Mouse (Mus musculus): Measurements from ENCODE around the gene Dst. TPM values are rescaled to one million over a fixed set of nuclear protein-coding genes. Genes with fewer than 3 reads are reported as not detected.

Gene Dst
- total and polyA plus RNA-seq, 2 experiments from 2014 or later, result 31.7 to 155 TPM

DNA sequence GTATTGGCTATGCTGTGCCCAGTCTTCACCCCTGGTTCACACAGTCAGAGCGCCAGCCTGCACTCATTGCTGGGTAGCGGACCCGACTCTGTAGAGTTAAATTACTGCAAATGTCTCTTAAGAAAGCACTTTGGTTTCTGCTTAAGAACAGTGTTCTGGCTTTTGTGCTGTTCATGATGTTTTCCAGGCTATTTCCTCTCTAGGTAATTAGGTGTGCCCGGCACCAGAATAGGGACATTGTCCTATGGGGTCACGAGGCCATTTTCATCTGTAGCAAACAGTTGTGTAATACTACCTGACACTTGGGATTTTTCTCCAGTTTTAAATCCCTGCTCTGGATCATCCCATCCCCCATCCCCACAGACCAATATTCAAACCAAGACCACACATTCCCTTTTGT, 144.4 kb downstream of the Dst start:
- DNase-seq (ENCODE audit: low spot score) (no peak), ATAC-seq (ENCODE audit: low FRiP score) (no peak)
- Histone ChIP-seq H3K4me2 (ENCODE audit: low read depth, low read length, poor library complexity, severe bottlenecking) (no peak overlapping the region), H3K4me1 (ENCODE audit: insufficient read depth, low read length) (no peaks in the 10 kb centered on the region), H3K27ac (ENCODE audit: low read depth, low read length) (no peak overlapping the region), H3K9me3 (ENCODE audit: low read length) (no peaks in the 10 kb centered on the region), H3K27me3 (ENCODE audit: insufficient read depth, low read length) (no peaks in the 10 kb centered on the region), H3K36me3 (ENCODE audit: insufficient read depth, low read length) (no peaks in the 10 kb centered on the region), H3K4me3 (ENCODE audit: low read depth, low read length) (no peak overlapping the region), H3K9ac (replicated peaks; ENCODE audit: low read length, poor library complexity, severe bottlenecking) (no peak overlapping the region)
- no peak for TF ChIP-seq CTCF (IDR thresholded peaks at IDR 0.05)
- WGBS, result 75% methylated on average over 5 of the region's 5 CpGs

DNA sequence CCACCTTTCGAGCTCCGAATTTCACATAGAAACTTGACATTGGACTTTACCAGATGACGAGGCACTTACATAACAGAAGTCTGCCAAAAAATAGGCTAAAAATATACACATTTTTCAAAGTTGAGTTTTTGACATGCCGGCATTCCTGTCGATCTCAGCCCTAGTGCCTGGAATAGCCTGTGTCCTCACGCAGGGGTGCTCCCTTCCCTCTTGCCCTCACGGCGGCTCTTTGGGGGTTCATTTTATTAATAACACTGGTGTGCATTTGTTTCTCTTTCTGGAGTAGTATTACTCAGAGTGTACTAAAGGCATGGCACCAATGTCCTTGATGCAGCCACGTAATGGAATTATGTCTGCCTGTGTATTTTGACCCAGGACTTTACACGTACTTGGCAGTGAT, 146.9 kb downstream of the Dst start:
- no peak overlapping the region for H3K27ac ChIP-seq (ENCODE audit: low read depth, low read length)
- 92% methylated on average over 10 of the region's 10 CpGs for WGBS
- no peaks in the 10 kb centered on the region for H3K4me1 ChIP-seq (ENCODE audit: insufficient read depth, low read length)
- ATAC-seq (ENCODE audit: low FRiP score) (no peak), DNase-seq (ENCODE audit: low spot score) (no peak)
- no peak for TF ChIP-seq CTCF (IDR thresholded peaks at IDR 0.05)
- no peak overlapping the region for H3K4me2 ChIP-seq (ENCODE audit: low read depth, low read length, poor library complexity, severe bottlenecking)
- no peaks in the 10 kb centered on the region for H3K36me3 ChIP-seq (ENCODE audit: insufficient read depth, low read length)
- H3K9ac ChIP-seq (replicated peaks; ENCODE audit: low read length, poor library complexity, severe bottlenecking), result no peak overlapping the region
- no peaks in the 10 kb centered on the region for H3K27me3 ChIP-seq (ENCODE audit: insufficient read depth, low read length)
- H3K9me3 ChIP-seq (ENCODE audit: low read length), result no peaks in the 10 kb centered on the region
- no peak overlapping the region for H3K4me3 ChIP-seq (ENCODE audit: low read depth, low read length)

DNA sequence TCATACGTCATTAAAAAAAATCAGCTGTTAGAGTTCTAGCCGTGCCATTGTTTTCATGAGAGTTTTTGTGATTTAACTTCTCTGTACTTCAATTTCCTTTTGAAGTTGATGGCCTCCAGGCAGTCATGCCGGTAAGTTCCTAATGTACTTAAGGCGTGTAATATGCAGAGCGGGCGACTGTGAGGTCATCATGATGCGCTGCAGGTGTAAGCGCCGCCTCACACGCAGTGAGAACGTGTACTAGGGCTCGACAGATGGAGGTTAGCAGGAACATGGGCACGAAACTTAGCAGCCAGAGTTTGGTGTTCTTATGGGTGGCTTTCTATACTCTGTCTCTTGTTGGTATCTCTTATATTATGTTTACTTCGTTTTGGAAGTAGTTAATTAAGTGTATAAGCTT, 148.6 kb downstream of the Dst start:
- H3K4me2 ChIP-seq (ENCODE audit: low read depth, low read length, poor library complexity, severe bottlenecking), result no peak overlapping the region
- no peaks in the 10 kb centered on the region for H3K36me3 ChIP-seq (ENCODE audit: insufficient read depth, low read length)
- H3K4me1 ChIP-seq (ENCODE audit: insufficient read depth, low read length), result no peaks in the 10 kb centered on the region; the same call in 1 of the 2 replicates
- ATAC-seq (ENCODE audit: low FRiP score) (no peak), DNase-seq (ENCODE audit: low spot score) (no peak)
- no peaks in the 10 kb centered on the region for H3K9me3 ChIP-seq (ENCODE audit: low read length)
- 93% methylated on average over 14 of the region's 14 CpGs for WGBS
- no peak overlapping the region for H3K4me3 ChIP-seq (ENCODE audit: low read depth, low read length)
- no peaks in the 10 kb centered on the region for H3K27me3 ChIP-seq (ENCODE audit: insufficient read depth, low read length)
- H3K27ac ChIP-seq (ENCODE audit: low read depth, low read length), result no peak overlapping the region
- TF ChIP-seq CTCF (IDR thresholded peaks at IDR 0.05), result no peak
- H3K9ac ChIP-seq (replicated peaks; ENCODE audit: low read length, poor library complexity, severe bottlenecking), result no peak overlapping the region

- H3K27ac ChIP-seq (ENCODE audit: low read depth, low read length), result no peak overlapping the region
- DNase-seq (ENCODE audit: low spot score) (no peak), ATAC-seq (ENCODE audit: low FRiP score) (no peak)
- WGBS, result 66% methylated on average over 12 of the region's 12 CpGs
- no peak for TF ChIP-seq CTCF (IDR thresholded peaks at IDR 0.05)
- H3K4me2 ChIP-seq (ENCODE audit: low read depth, low read length, poor library complexity, severe bottlenecking), result no peak overlapping the region
- H3K9me3 ChIP-seq (ENCODE audit: low read length), result no peaks in the 10 kb centered on the region
- H3K4me3 ChIP-seq (ENCODE audit: low read depth, low read length), result no peak overlapping the region
- H3K27me3 ChIP-seq (ENCODE audit: insufficient read depth, low read length), result no peaks in the 10 kb centered on the region
- H3K9ac ChIP-seq (replicated peaks; ENCODE audit: low read length, poor library complexity, severe bottlenecking), result no peak overlapping the region
- H3K36me3 ChIP-seq (ENCODE audit: insufficient read depth, low read length), result no peaks in the 10 kb centered on the region
- H3K4me1 ChIP-seq (ENCODE audit: insufficient read depth, low read length), result no peaks in the 10 kb centered on the region; the same call in 1 of the 2 replicates
These were observed 151.2 kb downstream of the Dst start for GRCm38 (mm10) chr1:34059231-34059630.

GRCm38 (mm10) chr1:34060446-34060845, 152.4 kb downstream of the Dst start:
- no peak overlapping the region for H3K9ac ChIP-seq (replicated peaks; ENCODE audit: low read length, poor library complexity, severe bottlenecking)
- H3K27ac ChIP-seq (ENCODE audit: low read depth, low read length), result no peak overlapping the region
- no peaks in the 10 kb centered on the region for H3K27me3 ChIP-seq (ENCODE audit: insufficient read depth, low read length)
- WGBS, result 4% methylated on average over 6 of the region's 6 CpGs
- peak overlapping the region; percentile 2; the same call in 1 of the 2 replicates for H3K4me2 ChIP-seq (ENCODE audit: low read depth, low read length, poor library complexity, severe bottlenecking)
- ATAC-seq (ENCODE audit: low FRiP score) (no peak), DNase-seq (ENCODE audit: low spot score) (peak; percentile 45)
- no peaks in the 10 kb centered on the region; the same call in 1 of the 2 replicates for H3K4me1 ChIP-seq (ENCODE audit: insufficient read depth, low read length)
- TF ChIP-seq CTCF (IDR thresholded peaks at IDR 0.05), result no peak
- H3K9me3 ChIP-seq (ENCODE audit: low read length), result no peaks in the 10 kb centered on the region
- H3K36me3 ChIP-seq (ENCODE audit: insufficient read depth, low read length), result no peaks in the 10 kb centered on the region
- no peak overlapping the region for H3K4me3 ChIP-seq (ENCODE audit: low read depth, low read length)

DNA sequence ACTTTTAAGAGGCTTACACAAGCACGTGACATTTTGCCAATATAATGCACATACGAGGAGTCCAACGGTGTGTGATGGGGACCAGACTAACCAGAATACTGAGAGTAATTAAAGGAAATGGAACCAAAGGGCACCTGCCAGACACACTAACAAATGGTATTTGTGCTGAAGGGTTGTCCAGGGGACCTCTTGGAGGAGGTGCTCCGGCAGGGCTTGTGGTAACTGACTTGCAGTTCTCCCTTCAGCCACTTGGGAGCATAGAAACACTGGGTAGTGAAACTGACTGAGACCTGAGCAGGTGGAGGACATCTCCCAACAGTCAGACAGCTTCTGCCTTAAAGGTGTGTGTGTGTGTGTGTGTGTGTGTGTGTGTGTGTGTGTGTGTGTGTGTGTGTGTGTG, 153.1 kb downstream of the Dst start:
- H3K36me3 ChIP-seq (ENCODE audit: insufficient read depth, low read length), result no peaks in the 10 kb centered on the region
- H3K4me2 ChIP-seq (ENCODE audit: low read depth, low read length, poor library complexity, severe bottlenecking), result peak overlapping the region; percentile 13; the same call in 1 of the 2 replicates
- no peak overlapping the region for H3K9ac ChIP-seq (replicated peaks; ENCODE audit: low read length, poor library complexity, severe bottlenecking)
- no peaks in the 10 kb centered on the region; the same call in 1 of the 2 replicates for H3K4me1 ChIP-seq (ENCODE audit: insufficient read depth, low read length)
- ATAC-seq (ENCODE audit: low FRiP score) (no peak), DNase-seq (ENCODE audit: low spot score) (peak; percentile 55)
- 18% methylated on average over 4 of the region's 4 CpGs for WGBS
- no peaks in the 10 kb centered on the region for H3K27me3 ChIP-seq (ENCODE audit: insufficient read depth, low read length)
- H3K4me3 ChIP-seq (ENCODE audit: low read depth, low read length), result no peak overlapping the region
- no peaks in the 10 kb centered on the region for H3K9me3 ChIP-seq (ENCODE audit: low read length)
- H3K27ac ChIP-seq (ENCODE audit: low read depth, low read length), result no peak overlapping the region
- peak; percentile 70 for TF ChIP-seq CTCF (IDR thresholded peaks at IDR 0.05)

All from midbrain, postnatal 0 days (tissue).